Mouse (Mus musculus) induced T-regulatory cell, adult 2 months (primary cell): Measurements from ENCODE around the gene Atp1b2.

ENCODE experiments used
- DNase-seq: peaks from one replicate; pipeline ENCODE4 v3.0.0-alpha.2; 2012; ENCODE audit warnings: low read depth

The Atp1b2 gene

DNA sequence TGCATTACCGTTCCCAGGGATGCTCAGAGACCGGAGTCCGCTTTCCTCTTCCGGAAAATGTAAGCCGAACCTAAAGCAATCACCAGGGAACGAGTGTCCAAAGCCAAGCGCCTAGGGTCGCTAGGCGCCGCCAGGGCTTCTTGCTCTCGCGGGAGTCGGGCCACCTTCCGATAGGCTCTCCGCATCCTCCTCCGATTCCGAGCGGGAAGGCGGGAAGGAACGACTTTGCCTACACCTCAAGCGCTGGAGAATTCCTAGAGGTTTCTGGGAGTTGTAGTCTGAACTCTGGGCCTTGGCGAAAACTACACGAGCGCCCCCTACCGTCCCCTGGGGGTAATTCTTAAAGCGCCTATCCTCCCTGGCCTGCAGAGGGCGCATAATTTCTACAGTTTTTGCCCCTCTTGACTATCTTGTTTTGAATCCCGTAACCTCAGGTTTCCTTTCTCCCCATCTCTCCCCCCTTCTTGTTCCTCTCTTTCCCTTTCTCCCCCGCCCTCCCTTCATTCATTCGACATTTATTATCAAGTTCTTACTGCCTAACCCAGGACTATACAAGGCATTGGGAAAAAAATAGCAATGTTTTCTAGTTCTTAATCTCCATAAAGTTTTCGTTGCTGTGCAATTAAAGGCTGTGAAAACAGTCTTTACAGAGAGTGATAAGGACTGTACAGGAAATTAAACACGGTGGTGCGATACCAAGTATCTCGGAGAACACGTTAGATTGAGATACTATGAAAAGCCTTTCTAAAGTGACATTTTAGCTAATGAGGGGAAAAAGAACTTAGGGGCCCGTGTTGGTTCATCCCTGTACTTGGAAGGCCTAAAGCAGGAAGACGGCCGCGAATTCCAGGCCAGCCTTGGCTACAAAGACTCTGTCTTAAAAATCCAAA, 26.4 kb downstream of the Atp1b2 start:
- peak; percentile 99 for DNase-seq

DNA sequence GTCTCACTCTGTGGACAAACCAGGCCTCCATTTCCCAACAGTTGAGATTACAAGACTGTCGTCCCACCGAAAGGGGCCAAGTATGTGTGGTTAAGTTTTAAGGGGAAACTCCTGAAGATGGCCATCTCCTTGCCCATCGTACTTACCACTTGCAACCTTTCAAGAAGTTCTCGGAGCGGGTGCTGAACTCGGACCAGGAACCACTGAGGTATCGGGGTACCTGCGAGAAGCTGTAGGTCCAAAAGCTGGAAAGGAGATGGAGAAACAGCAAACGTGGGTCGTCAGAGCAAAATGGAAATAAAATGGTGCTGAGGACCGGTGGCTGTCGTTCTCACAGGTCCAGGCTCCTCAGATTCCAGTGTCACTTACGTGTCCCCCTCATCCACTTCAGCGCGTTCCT, 27.4 kb downstream of the Atp1b2 start:
- DNase-seq, result no peak

GRCm38 (mm10) chr11:69576307-69576706, 29.4 kb downstream of the Atp1b2 start:
- no peak for DNase-seq

GRCm38 (mm10) chr11:69575220-69575619, 30.5 kb downstream of the Atp1b2 start:
- peak; percentile 68 for DNase-seq

GRCm38 (mm10) chr11:69565131-69565530, 40.6 kb downstream of the Atp1b2 start:
- DNase-seq, result no peak

DNA sequence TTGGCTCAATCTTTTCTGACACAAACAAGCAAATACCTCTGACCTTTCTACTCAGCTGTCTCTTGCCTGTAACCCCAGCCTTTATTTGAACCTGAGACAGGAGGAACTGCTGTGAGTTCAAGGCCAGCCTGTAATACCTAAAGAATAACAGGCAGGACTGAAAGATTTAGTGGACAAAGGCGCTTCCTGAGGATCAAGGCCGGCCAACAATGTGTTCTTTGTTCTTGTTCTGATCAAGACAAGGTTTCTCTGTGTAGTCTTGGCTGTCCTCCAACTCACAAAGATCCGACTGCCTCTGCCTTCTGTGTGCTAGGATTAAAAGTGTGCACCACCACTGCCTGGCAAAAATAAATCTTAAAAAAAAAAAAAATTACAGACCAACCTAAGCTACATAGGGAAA, 41.4 kb downstream of the Atp1b2 start:
- DNase-seq, result no peak

GRCm38 (mm10) chr11:69563373-69563772, 42.4 kb downstream of the Atp1b2 start:
- DNase-seq, result no peak

- DNase-seq, result no peak
These were observed 44.6 kb downstream of the Atp1b2 start for GRCm38 (mm10) chr11:69560896-69561854.

DNA sequence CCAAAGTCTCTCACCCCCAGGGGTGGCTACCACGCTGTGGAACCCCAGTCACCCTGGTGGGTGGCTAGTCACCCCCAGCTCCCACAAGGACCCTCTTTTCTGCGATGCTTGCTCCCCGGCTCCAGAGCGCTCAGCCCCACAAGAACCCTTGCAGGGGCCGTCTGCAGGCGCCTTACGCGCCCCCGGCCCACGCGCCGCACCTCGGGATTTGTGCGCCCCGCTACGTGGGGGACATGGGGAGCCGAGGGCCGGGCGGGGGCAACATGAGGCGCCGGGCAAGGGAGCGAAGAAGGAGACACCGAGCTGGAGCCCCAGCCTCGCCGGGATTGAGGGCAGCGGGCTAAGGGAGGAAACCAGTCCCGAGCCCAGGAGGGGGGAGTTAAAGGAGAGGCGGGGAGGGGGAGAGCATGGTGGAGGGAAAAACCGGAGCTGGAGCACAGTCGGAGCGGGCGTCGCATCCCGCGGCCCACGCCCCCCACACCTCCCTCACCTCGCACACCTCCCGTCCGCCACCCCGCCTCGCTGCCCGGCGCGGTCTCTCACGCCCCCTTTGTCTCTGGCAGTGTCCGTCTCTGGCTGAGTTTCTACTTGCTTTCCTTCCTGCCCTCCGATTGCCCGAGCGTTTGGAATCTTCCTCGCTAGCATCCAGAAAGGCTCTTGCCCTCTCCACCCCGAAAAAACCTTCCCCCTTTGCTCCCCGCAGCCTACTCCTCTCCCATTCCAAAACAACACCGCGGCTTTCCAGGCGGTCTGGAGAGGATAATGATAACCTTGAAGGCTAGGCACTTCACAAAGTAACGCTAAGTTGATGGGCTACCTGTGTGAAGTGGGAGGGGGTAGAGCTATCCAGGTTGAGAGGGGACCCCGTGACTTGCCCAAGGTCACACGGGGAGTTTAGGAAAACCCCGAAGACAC, 45.6 kb downstream of the Atp1b2 start, which contains the start of gene Efnb3:
TSS of gene Efnb3 (minus strand) at position 355 of the 915 bp plus-strand sequence.
- DNase-seq, result no peak

GRCm38 (mm10) chr11:69559183-69559582, 46.6 kb downstream of the Atp1b2 start:
- DNase-seq, result no peak

- DNase-seq, result no peak
These were observed 47.0 kb downstream of the Atp1b2 start for GRCm38 (mm10) chr11:69558756-69559155.

GRCm38 (mm10) chr11:69557381-69557958, 48.3 kb downstream of the Atp1b2 start:
- no peak for DNase-seq

GRCm38 (mm10) chr11:69554539-69555140, 51.1 kb downstream of the Atp1b2 start:
- no peak for DNase-seq

- no peak for DNase-seq
These were observed 52.4 kb downstream of the Atp1b2 start for GRCm38 (mm10) chr11:69553341-69553721.

DNA sequence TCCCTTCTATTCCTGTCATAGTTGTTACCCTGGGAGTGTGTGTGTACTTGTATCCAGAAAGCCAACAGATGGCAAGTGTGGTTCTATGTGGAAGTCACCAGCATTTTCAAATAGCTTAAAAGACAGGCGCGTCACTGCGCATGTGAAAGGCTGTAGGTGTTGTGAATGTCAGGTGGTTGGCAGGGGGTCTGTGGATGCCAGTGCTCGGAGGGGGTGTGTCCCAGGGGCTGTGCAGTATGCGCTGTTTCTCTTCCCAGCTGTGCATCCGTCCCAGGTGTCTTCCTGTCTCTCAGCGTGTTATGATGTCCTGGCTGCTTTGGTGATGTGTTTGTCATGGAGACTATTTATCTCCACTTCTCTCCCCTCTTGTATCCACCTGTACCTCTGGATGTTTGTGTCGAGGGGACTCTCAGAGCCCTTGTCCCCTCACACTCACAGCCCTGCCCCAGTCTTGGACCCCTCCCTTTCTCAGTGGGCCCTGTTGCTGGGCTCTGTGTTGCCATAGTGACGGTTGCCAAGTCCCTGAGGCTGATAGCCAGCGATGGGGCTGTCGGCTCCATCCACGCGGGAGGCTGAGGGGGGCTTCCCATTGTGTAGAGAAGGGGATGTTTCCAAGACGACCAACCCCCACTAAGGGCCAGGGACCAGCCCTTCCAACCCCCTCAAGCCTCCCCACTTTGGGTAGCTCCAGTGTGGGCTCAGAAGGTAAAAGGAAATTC, 53.0 kb downstream of the Atp1b2 start:
- no peak for DNase-seq

GRCm38 (mm10) chr11:69551310-69551709, 54.4 kb downstream of the Atp1b2 start:
- DNase-seq, result no peak
